Mouse (Mus musculus) embryo, embryonic 11.5 days (tissue): ENCODE measurements around the gene Psma1.

Source experiments
- DNase-seq: peaks from one replicate; pipeline ENCODE4 v3.0.0-alpha.2; 2012; ENCODE audit warnings: low read depth, low spot score

Psma1 gene

GRCm38 (mm10) chr7:114276005-114276752, at the start of gene Psma1:
Gene Psma1, minus strand, starts transcription at chr7:114276118.
- DNase-seq, result peak; percentile 100

GRCm38 (mm10) chr7:114323527-114323926, 47.6 kb upstream of the Psma1 start:
- DNase-seq, result no peak

GRCm38 (mm10) chr7:114322531-114323441, 46.9 kb upstream of the Psma1 start:
- no peak for DNase-seq

GRCm38 (mm10) chr7:114321694-114322372, 45.9 kb upstream of the Psma1 start:
- DNase-seq, result no peak

- no peak for DNase-seq
Measured at GRCm38 (mm10) chr7:114317896-114318295, 42.0 kb upstream of the Psma1 start.

- DNase-seq, result no peak
Measured at GRCm38 (mm10) chr7:114317389-114317792, 41.5 kb upstream of the Psma1 start.

- no peak for DNase-seq
Measured at GRCm38 (mm10) chr7:114316361-114316871, 40.5 kb upstream of the Psma1 start.

- DNase-seq, result no peak
Measured at GRCm38 (mm10) chr7:114311209-114311608, 35.3 kb upstream of the Psma1 start.

GRCm38 (mm10) chr7:114309020-114309419, 33.1 kb upstream of the Psma1 start:
- DNase-seq, result no peak

GRCm38 (mm10) chr7:114301293-114301782, 25.4 kb upstream of the Psma1 start:
- no peak for DNase-seq

GRCm38 (mm10) chr7:114300782-114301181, 24.9 kb upstream of the Psma1 start:
- no peak for DNase-seq

GRCm38 (mm10) chr7:114299247-114299646, 23.3 kb upstream of the Psma1 start:
- no peak for DNase-seq

- no peak for DNase-seq
Measured at GRCm38 (mm10) chr7:114294698-114295097, 18.8 kb upstream of the Psma1 start.

- no peak for DNase-seq
Measured at GRCm38 (mm10) chr7:114293903-114294302, 18.0 kb upstream of the Psma1 start.

GRCm38 (mm10) chr7:114292501-114292971, 16.6 kb upstream of the Psma1 start:
- DNase-seq, result no peak

- DNase-seq, result no peak
Measured at GRCm38 (mm10) chr7:114291461-114292335, 15.8 kb upstream of the Psma1 start.

- DNase-seq, result no peak
Measured at GRCm38 (mm10) chr7:114290078-114290506, 14.2 kb upstream of the Psma1 start.

GRCm38 (mm10) chr7:114284296-114284910, 8.5 kb upstream of the Psma1 start:
- DNase-seq, result no peak

- no peak for DNase-seq
Measured at GRCm38 (mm10) chr7:114283006-114283405, 7.1 kb upstream of the Psma1 start.

- peak; percentile 26 for DNase-seq
Measured at GRCm38 (mm10) chr7:114281671-114282070, 5.8 kb upstream of the Psma1 start.
